Mouse (Mus musculus) liver, adult 2 months (tissue): ENCODE results near the gene Tshz2.

Experiments
- CTCF ChIP-seq: fragments of 200-500 bp; IDR thresholded peaks from 2 replicates; pipeline ENCODE4 v1.5.1; 2011; ENCODE audit warnings: low read depth, low read length, control low read depth
- POLR2A ChIP-seq: fragments of 200-500 bp; IDR thresholded peaks from 2 replicates; pipeline ENCODE4 v1.6.1; 2011; ENCODE audit warnings: low read length, control low read depth; ENCODE audit not compliant: insufficient read depth; ENCODE audit errors: extremely low read depth

GRCm38 (mm10) chr2:170041101-170041500 lies 408.3 kb downstream of the Tshz2 start:
- TF ChIP-seq POLR2A (no peak), CTCF (no peak)
